Mouse (Mus musculus): ENCODE results near the gene Lrig2. TPM values are rescaled to one million over a fixed set of nuclear protein-coding genes. Genes with fewer than 3 reads are reported as not detected.

Gene Lrig2
- polyA plus RNA-seq, 1 experiment from 2014 or later, result 21.9 TPM

GRCm38 (mm10) chr3:104356106-104356505 lies 155.6 kb downstream of the Lrig2 start:
- no peak for ATAC-seq
- Histone ChIP-seq H3K27me3 (replicated peaks; ENCODE audit: control insufficient read depth, insufficient read depth, low read length) (no peaks in the 10 kb centered on the region; the same call in 1 of the 2 replicates), H3K9ac (ENCODE audit: low read depth, low read length) (no peak overlapping the region), H3K4me1 (ENCODE audit: control insufficient read depth, insufficient read depth, low read depth, low read length) (no peaks in the 10 kb centered on the region), H3K4me3 (ENCODE audit: low read length) (no peak overlapping the region), H3K9me3 (ENCODE audit: control insufficient read depth, low read length) (no peaks in the 10 kb centered on the region), H3K36me3 (ENCODE audit: control insufficient read depth, insufficient read depth, low read length) (no peaks in the 10 kb centered on the region), H3K27ac (ENCODE audit: low read depth, low read length) (no peak overlapping the region), H3K4me2 (ENCODE audit: low read length) (no peak overlapping the region)
- WGBS, result 93% methylated on average over 5 of the region's 5 CpGs

GRCm38 (mm10) chr3:104353884-104354283 lies 157.8 kb downstream of the Lrig2 start:
- WGBS, result 40% methylated on average over 3 of the region's 3 CpGs
- no peak overlapping the region for H3K27ac ChIP-seq (ENCODE audit: low read depth, low read length)
- no peak overlapping the region for H3K4me2 ChIP-seq (ENCODE audit: low read length)
- H3K4me3 ChIP-seq (ENCODE audit: low read length), result no peak overlapping the region
- no peaks in the 10 kb centered on the region; the same call in 1 of the 2 replicates for H3K27me3 ChIP-seq (replicated peaks; ENCODE audit: control insufficient read depth, insufficient read depth, low read length)
- no peak overlapping the region for H3K9ac ChIP-seq (ENCODE audit: low read depth, low read length)
- H3K9me3 ChIP-seq (ENCODE audit: control insufficient read depth, low read length), result no peaks in the 10 kb centered on the region
- no peaks in the 10 kb centered on the region for H3K36me3 ChIP-seq (ENCODE audit: control insufficient read depth, insufficient read depth, low read length)
- peaks cover 7% of the 10 kb centered on the region for H3K4me1 ChIP-seq (ENCODE audit: control insufficient read depth, insufficient read depth, low read depth, low read length)
- no peak for ATAC-seq

GRCm38 (mm10) chr3:104352358-104353060 lies 159.2 kb downstream of the Lrig2 start:
- WGBS, result 29% methylated on average over 7 of the region's 7 CpGs
- no peak for ATAC-seq
- H3K4me2 ChIP-seq (ENCODE audit: low read length), result no peak overlapping the region

GRCm38 (mm10) chr3:104350253-104350945 lies 161.3 kb downstream of the Lrig2 start:
- no peaks in the 10 kb centered on the region for H3K36me3 ChIP-seq (ENCODE audit: control insufficient read depth, insufficient read depth, low read length)
- peaks cover 7% of the 10 kb centered on the region for H3K4me1 ChIP-seq (ENCODE audit: control insufficient read depth, insufficient read depth, low read depth, low read length)
- no peak overlapping the region for H3K27ac ChIP-seq (ENCODE audit: low read depth, low read length)
- ATAC-seq, result peak; percentile 68; the same call in 1 of the 2 replicates
- H3K4me3 ChIP-seq (ENCODE audit: low read length), result no peak overlapping the region
- 66% methylated on average over 2 of the region's 2 CpGs for WGBS
- H3K9ac ChIP-seq (ENCODE audit: low read depth, low read length), result no peak overlapping the region
- no peaks in the 10 kb centered on the region; the same call in 1 of the 2 replicates for H3K27me3 ChIP-seq (replicated peaks; ENCODE audit: control insufficient read depth, insufficient read depth, low read length)
- H3K9me3 ChIP-seq (ENCODE audit: control insufficient read depth, low read length), result no peaks in the 10 kb centered on the region
- no peak overlapping the region for H3K4me2 ChIP-seq (ENCODE audit: low read length)

More at GRCm38 (mm10) chr3:104352358-104353060, 159.2 kb downstream of the Lrig2 start:
- Histone ChIP-seq H3K27ac (ENCODE audit: low read depth, low read length) (no peak overlapping the region), H3K4me3 (ENCODE audit: low read length) (no peak overlapping the region), H3K4me1 (ENCODE audit: control insufficient read depth, insufficient read depth, low read depth, low read length) (peaks cover 7% of the 10 kb centered on the region), H3K9me3 (ENCODE audit: control insufficient read depth, low read length) (no peaks in the 10 kb centered on the region), H3K36me3 (ENCODE audit: control insufficient read depth, insufficient read depth, low read length) (no peaks in the 10 kb centered on the region), H3K27me3 (replicated peaks; ENCODE audit: control insufficient read depth, insufficient read depth, low read length) (no peaks in the 10 kb centered on the region; the same call in 1 of the 2 replicates), H3K9ac (ENCODE audit: low read depth, low read length) (no peak overlapping the region)

- H3K4me2 ChIP-seq (ENCODE audit: low read length), result no peak overlapping the region
- no peak overlapping the region for H3K9ac ChIP-seq (ENCODE audit: low read depth, low read length)
- no peak overlapping the region for H3K27ac ChIP-seq (ENCODE audit: low read depth, low read length)
- H3K4me3 ChIP-seq (ENCODE audit: low read length), result no peak overlapping the region
- WGBS, result 70% methylated on average over 2 of the region's 2 CpGs
- H3K27me3 ChIP-seq (replicated peaks; ENCODE audit: control insufficient read depth, insufficient read depth, low read length), result no peaks in the 10 kb centered on the region
- H3K9me3 ChIP-seq (ENCODE audit: control insufficient read depth, low read length), result no peaks in the 10 kb centered on the region
- H3K4me1 ChIP-seq (ENCODE audit: control insufficient read depth, insufficient read depth, low read depth, low read length), result peaks cover 7% of the 10 kb centered on the region
- H3K36me3 ChIP-seq (ENCODE audit: control insufficient read depth, insufficient read depth, low read length), result no peaks in the 10 kb centered on the region
- no peak for ATAC-seq
These were observed 161.9 kb downstream of the Lrig2 start for GRCm38 (mm10) chr3:104349847-104350228.

- 30% methylated on average over 8 of the region's 8 CpGs for WGBS
- ATAC-seq, result peak; percentile 56; the same call in 1 of the 2 replicates
- Histone ChIP-seq H3K4me1 (ENCODE audit: control insufficient read depth, insufficient read depth, low read depth, low read length) (peaks cover 7% of the 10 kb centered on the region), H3K9me3 (ENCODE audit: control insufficient read depth, low read length) (no peaks in the 10 kb centered on the region), H3K27ac (ENCODE audit: low read depth, low read length) (no peak overlapping the region), H3K4me3 (ENCODE audit: low read length) (no peak overlapping the region), H3K4me2 (ENCODE audit: low read length) (peak overlapping the region; percentile 4; the same call in 1 of the 2 replicates), H3K27me3 (replicated peaks; ENCODE audit: control insufficient read depth, insufficient read depth, low read length) (no peaks in the 10 kb centered on the region), H3K9ac (ENCODE audit: low read depth, low read length) (no peak overlapping the region), H3K36me3 (ENCODE audit: control insufficient read depth, insufficient read depth, low read length) (no peaks in the 10 kb centered on the region)
These were observed 162.4 kb downstream of the Lrig2 start for GRCm38 (mm10) chr3:104349203-104349846.

Other genes starting within 250 kb of the Lrig2 start
- gene Slc16a1, start 126.8 kb upstream of the Lrig2 start, polyA plus RNA-seq (2015; fragmentation: Nextera tagmentation; extraction: Ambion mirVana), result 12.6 and 12.7 TPM in 2 replicates